Mouse (Mus musculus) neural tube, embryonic 13.5 days (tissue): ENCODE measurements around the gene Nck2. TPM values are rescaled to one million over a fixed set of nuclear protein-coding genes. Genes with fewer than 3 reads are reported as not detected.
"Not testable (repeated sequence)": the region's sequence is repeated elsewhere in the genome, so short reads cannot be mapped to it uniquely, and the experiment has no call there.

Source experiments
- ATAC-seq: fragments of 200-750 bp; cut with Nextera tagmentation; 2 replicates; pipeline ENCODE4 v1.8.0; 2017; ENCODE audit warnings: low read depth, mild to moderate bottlenecking, moderate TSS enrichment, moderate library complexity
- H3K27ac ChIP-seq: fragments of 300-500 bp; sonication (generic); replicated peaks from 2 replicates; pipeline ENCODE4 v1.5.1; 2015; ENCODE audit warnings: moderate library complexity, mild to moderate bottlenecking, inconsistent platforms
- H3K27me3 ChIP-seq: fragments of 300-500 bp; sonication (generic); 2 replicates; pipeline ENCODE4 v1.6.1; 2015; ENCODE audit warnings: mild to moderate bottlenecking, inconsistent platforms
- H3K36me3 ChIP-seq: fragments of 300-500 bp; sonication (generic); 2 replicates; pipeline ENCODE4 v1.6.1; 2015; ENCODE audit warnings: mild to moderate bottlenecking, inconsistent platforms
- H3K4me1 ChIP-seq: fragments of 300-500 bp; sonication (generic); replicated peaks from 2 replicates; pipeline ENCODE4 v1.6.1; 2015; ENCODE audit warnings: inconsistent platforms
- H3K4me2 ChIP-seq: fragments of 300-500 bp; sonication (generic); 2 replicates; pipeline ENCODE4 v1.6.1; 2015; ENCODE audit warnings: inconsistent platforms, mild to moderate bottlenecking, moderate library complexity
- H3K4me3 ChIP-seq: fragments of 300-500 bp; sonication (generic); 2 replicates; pipeline ENCODE4 v1.5.1; 2015; ENCODE audit warnings: mild to moderate bottlenecking, inconsistent platforms
- H3K9ac ChIP-seq: fragments of 300-500 bp; sonication (generic); 2 replicates; pipeline ENCODE4 v1.6.1; 2015; ENCODE audit warnings: moderate library complexity, mild to moderate bottlenecking, inconsistent platforms
- H3K9me3 ChIP-seq: fragments of 300-500 bp; sonication (generic); 2 replicates; pipeline ENCODE4 v1.6.1; 2016; ENCODE audit warnings: inconsistent platforms
- WGBS: fragments of 180-500 bp; shearing (Covaris S2); methylation state at CpG from one replicate; pipeline ENCODE4 v1.1.7; 2015; 5-methylcytosine and 5-hydroxymethylcytosine counted together
- polyA plus RNA-seq: library from polyadenylated mRNA; unstranded; fragments of >200 nt; fragmentation: Nextera tagmentation; extraction: Ambion mirVana; gene quantifications from 2 replicates; pipeline ENCODE4 v1.2.1, GENCODE M21; 2015

Nck2 gene
- polyA plus RNA-seq, 1 experiment from 2014 or later, result 33.9 TPM

GRCm38 (mm10) chr1:43535519-43536000, 91.2 kb downstream of the Nck2 start:
- WGBS, result 91% methylated on average over 6 of the region's 6 CpGs
- no peak overlapping the region for H3K27ac ChIP-seq

DNA sequence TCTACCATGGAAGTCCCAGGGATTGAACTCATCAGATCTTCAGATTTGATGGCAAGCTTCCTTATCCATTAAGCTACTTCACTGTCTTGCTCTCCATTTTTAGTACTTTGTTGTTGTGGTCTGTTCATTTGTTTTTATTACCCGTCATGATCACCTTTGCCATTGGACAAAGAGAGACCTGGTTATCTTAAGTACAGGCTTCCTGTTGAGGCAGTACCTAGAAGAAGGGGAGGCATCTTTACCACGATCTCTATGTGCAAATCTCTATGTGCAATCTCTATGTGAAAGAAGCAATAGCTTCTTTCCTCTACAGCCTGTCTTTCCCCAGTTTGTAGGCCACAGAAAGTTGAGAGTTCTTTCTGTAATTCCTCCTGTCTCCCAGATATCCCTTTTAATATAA, 91.9 kb downstream of the Nck2 start:
- Histone ChIP-seq H3K27me3 (no peaks in the 10 kb centered on the region), H3K36me3 (0 out of 2 replicates have a peak, but pooled peaks cover 4% of the 10 kb centered on the region), H3K9me3 (no peaks in the 10 kb centered on the region), H3K4me2 (no peak overlapping the region), H3K9ac (no peak overlapping the region), H3K27ac (no peak overlapping the region), H3K4me1 (peaks cover 8% of the 10 kb centered on the region), H3K4me3 (no peak overlapping the region)
- WGBS, result 98% methylated on average over 2 of the region's 2 CpGs
- no peak for ATAC-seq

More at GRCm38 (mm10) chr1:43535519-43536000, 91.2 kb downstream of the Nck2 start:
- no peak overlapping the region for H3K4me2 ChIP-seq
- H3K36me3 ChIP-seq, result 0 out of 2 replicates have a peak, but pooled peaks cover 4% of the 10 kb centered on the region
- no peak overlapping the region for H3K4me3 ChIP-seq
- ATAC-seq, result no peak
- no peaks in the 10 kb centered on the region for H3K27me3 ChIP-seq
- H3K4me1 ChIP-seq, result peaks cover 15% of the 10 kb centered on the region
- no peak overlapping the region for H3K9ac ChIP-seq
- no peaks in the 10 kb centered on the region for H3K9me3 ChIP-seq

- ATAC-seq, result no peak
- Histone ChIP-seq H3K9ac (no peak overlapping the region), H3K4me3 (no peak overlapping the region), H3K4me2 (no peak overlapping the region), H3K27me3 (no peaks in the 10 kb centered on the region), H3K27ac (no peak overlapping the region), H3K9me3 (no peaks in the 10 kb centered on the region), H3K4me1 (peaks cover 9% of the 10 kb centered on the region), H3K36me3 (0 out of 2 replicates have a peak, but pooled peaks cover 4% of the 10 kb centered on the region)
- 90% methylated on average over 3 of the region's 3 CpGs for WGBS
Measured at GRCm38 (mm10) chr1:43537021-43537420, 92.6 kb downstream of the Nck2 start.

- Histone ChIP-seq H3K36me3 (0 out of 2 replicates have a peak, but pooled peaks cover 4% of the 10 kb centered on the region), H3K27ac (no peak overlapping the region), H3K9ac (no peak overlapping the region), H3K9me3 (no peaks in the 10 kb centered on the region), H3K4me2 (no peak overlapping the region), H3K27me3 (no peaks in the 10 kb centered on the region), H3K4me3 (no peak overlapping the region), H3K4me1 (peaks cover 9% of the 10 kb centered on the region)
- ATAC-seq, result no peak
Measured at GRCm38 (mm10) chr1:43537496-43537895, 93.1 kb downstream of the Nck2 start.

- no peak overlapping the region for H3K4me3 ChIP-seq
- 96% methylated on average over 2 of the region's 2 CpGs for WGBS
- no peak for ATAC-seq
Measured at GRCm38 (mm10) chr1:43538716-43539115, 94.3 kb downstream of the Nck2 start.

DNA sequence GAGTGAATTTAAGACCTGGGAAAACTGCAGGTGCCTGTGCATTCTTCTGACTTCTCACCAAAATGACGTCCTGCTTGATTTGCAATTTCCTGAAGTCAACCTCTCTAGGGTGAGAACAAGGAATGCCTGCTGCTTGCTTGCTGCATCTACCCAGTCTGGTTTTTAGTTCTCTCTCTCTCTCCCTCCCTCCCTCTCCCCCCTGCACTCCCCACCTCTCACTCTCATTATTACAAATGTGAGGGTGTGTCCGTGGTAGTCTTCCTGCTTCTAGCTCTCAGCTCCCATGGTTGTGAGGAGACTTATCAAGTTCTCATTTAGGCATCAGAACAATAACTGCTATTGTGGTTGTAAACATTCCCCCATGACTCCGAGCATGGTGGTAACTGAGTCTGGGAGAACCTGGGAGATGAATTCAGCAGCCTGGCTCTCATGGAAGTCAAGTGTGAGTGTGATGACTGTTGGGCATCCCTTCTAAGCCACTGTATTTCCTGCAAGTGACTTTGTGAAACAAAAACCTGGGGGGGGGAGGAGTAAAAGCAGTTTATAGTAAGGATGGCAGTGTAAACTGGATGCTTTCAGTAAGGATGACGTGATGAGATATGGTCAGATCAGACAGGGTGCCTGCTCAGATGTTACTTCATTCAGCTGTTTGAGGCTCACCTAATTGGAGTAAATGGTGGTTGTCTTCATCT, 95.5 kb downstream of the Nck2 start:
- WGBS, result 71% methylated on average over 4 of the region's 4 CpGs
- Histone ChIP-seq H3K36me3 (no peaks in the 10 kb centered on the region), H3K9ac (no peak overlapping the region), H3K4me3 (no peak overlapping the region), H3K4me2 (no peak overlapping the region), H3K9me3 (no peaks in the 10 kb centered on the region), H3K27ac (no peak overlapping the region), H3K4me1 (peaks cover 24% of the 10 kb centered on the region), H3K27me3 (no peaks in the 10 kb centered on the region)
- no peak for ATAC-seq

More at GRCm38 (mm10) chr1:43538716-43539115, 94.3 kb downstream of the Nck2 start:
- Histone ChIP-seq H3K27me3 (no peaks in the 10 kb centered on the region), H3K9ac (no peak overlapping the region), H3K36me3 (0 out of 2 replicates have a peak, but pooled peaks cover 4% of the 10 kb centered on the region), H3K4me2 (no peak overlapping the region), H3K4me1 (peaks cover 17% of the 10 kb centered on the region), H3K27ac (no peak overlapping the region), H3K9me3 (no peaks in the 10 kb centered on the region)

- no peak overlapping the region for H3K4me2 ChIP-seq
- ATAC-seq, result no peak
- H3K4me3 ChIP-seq, result no peak overlapping the region
- no peak overlapping the region for H3K27ac ChIP-seq
- WGBS, result 66% methylated on average over 4 of the region's 4 CpGs
- peaks cover 28% of the 10 kb centered on the region for H3K4me1 ChIP-seq
- H3K36me3 ChIP-seq, result no peaks in the 10 kb centered on the region
- H3K27me3 ChIP-seq, result no peaks in the 10 kb centered on the region
- H3K9me3 ChIP-seq, result no peaks in the 10 kb centered on the region
- H3K9ac ChIP-seq, result 0 out of 2 replicates have a peak overlapping the region, but pooled peaks have one; percentile 22
Measured at GRCm38 (mm10) chr1:43542339-43542738, 98.0 kb downstream of the Nck2 start.

- no peaks in the 10 kb centered on the region for H3K27me3 ChIP-seq
- no peak overlapping the region for H3K4me3 ChIP-seq
- H3K27ac ChIP-seq, result no peak overlapping the region
- ATAC-seq, result no peak
- H3K9ac ChIP-seq, result no peak overlapping the region
- peaks cover 38% of the 10 kb centered on the region for H3K4me1 ChIP-seq
- 87% methylated on average over 2 of the region's 2 CpGs for WGBS
- no peaks in the 10 kb centered on the region for H3K9me3 ChIP-seq
- H3K4me2 ChIP-seq, result no peak overlapping the region
- no peaks in the 10 kb centered on the region for H3K36me3 ChIP-seq
Measured at GRCm38 (mm10) chr1:43547644-43548043, 103.3 kb downstream of the Nck2 start.

DNA sequence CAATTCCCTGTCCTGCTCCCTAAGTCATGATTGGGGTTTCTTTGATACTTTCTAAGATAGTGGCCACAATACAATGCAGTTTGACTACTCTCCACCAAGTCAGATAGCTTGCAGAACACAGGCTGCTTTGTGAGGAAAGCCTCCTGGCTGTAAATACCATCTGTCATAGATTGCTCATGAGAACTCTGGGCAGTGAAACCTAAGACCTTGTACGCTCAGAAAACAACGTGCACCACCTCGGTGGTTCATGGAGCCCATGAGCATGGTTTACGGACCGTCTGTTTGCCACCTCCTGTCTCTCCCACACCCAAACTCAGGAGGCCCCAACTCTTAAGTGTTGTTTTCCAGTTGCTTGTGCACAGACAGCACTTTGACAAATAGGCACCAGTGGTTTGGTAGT, 104.4 kb downstream of the Nck2 start:
- no peak for ATAC-seq
- 67% methylated on average over 5 of the region's 5 CpGs for WGBS
- no peaks in the 10 kb centered on the region for H3K9me3 ChIP-seq

DNA sequence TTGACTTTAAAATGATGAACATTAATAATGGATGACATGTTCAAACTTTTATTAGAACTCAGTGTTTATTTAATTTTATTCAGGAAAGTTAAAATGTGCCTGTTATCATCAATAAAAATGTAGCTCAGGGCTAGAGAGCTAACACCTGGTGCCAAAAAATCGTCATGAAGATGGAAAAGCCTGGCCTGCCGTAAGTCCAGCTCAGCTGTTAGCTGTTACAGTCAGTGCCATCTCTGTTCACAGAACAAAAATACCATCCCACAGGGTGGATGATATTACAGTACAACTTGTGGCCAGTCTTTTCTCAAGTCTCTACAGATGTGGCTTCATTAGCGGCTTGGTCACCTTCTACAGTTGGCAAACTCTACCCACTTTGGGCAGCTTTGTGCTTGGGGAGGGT, 106.1 kb downstream of the Nck2 start:
- H3K27me3 ChIP-seq, result no peaks in the 10 kb centered on the region
- ATAC-seq, result no peak

More for the DNA sequence above, 104.4 kb downstream of the Nck2 start:
- Histone ChIP-seq H3K9ac (no peak overlapping the region), H3K36me3 (peaks cover 3% of the 10 kb centered on the region; the same call in 1 of the 2 replicates), H3K27ac (no peak overlapping the region), H3K4me2 (no peak overlapping the region), H3K27me3 (no peaks in the 10 kb centered on the region), H3K4me3 (no peak overlapping the region), H3K4me1 (peaks cover 31% of the 10 kb centered on the region)

GRCm38 (mm10) chr1:43553989-43554679, 109.8 kb downstream of the Nck2 start:
- H3K9ac ChIP-seq, ATAC-seq, H3K9me3 ChIP-seq, H3K27me3 ChIP-seq, H3K27ac ChIP-seq, H3K4me3 ChIP-seq, H3K4me2 ChIP-seq: not testable (repeated sequence)
- H3K36me3 ChIP-seq, result peaks cover 19% of the 10 kb centered on the region
- WGBS, result 94% methylated on average over 37 of the region's 37 CpGs
- peaks cover 20% of the 10 kb centered on the region for H3K4me1 ChIP-seq

More for the DNA sequence above, 106.1 kb downstream of the Nck2 start:
- Histone ChIP-seq H3K4me2 (no peak overlapping the region), H3K36me3 (peaks cover 19% of the 10 kb centered on the region), H3K9me3 (no peaks in the 10 kb centered on the region), H3K4me1 (peaks cover 26% of the 10 kb centered on the region), H3K4me3 (no peak overlapping the region), H3K27ac (no peak overlapping the region), H3K9ac (no peak overlapping the region)
- WGBS, result 67% methylated on average over 3 of the region's 3 CpGs

- Histone ChIP-seq H3K9me3 (no peaks in the 10 kb centered on the region), H3K4me1 (peaks cover 14% of the 10 kb centered on the region), H3K4me3 (no peak overlapping the region), H3K27me3 (no peaks in the 10 kb centered on the region), H3K9ac (no peak overlapping the region), H3K27ac (peak overlapping the region; percentile 34), H3K4me2 (no peak overlapping the region), H3K36me3 (peaks cover 19% of the 10 kb centered on the region)
- ATAC-seq, result 0 out of 2 replicates have a peak, but pooled peaks have one; percentile 29
- WGBS, result 52% methylated on average over 12 of the region's 12 CpGs
Measured at GRCm38 (mm10) chr1:43555222-43555974, 111.0 kb downstream of the Nck2 start.
